Mouse (Mus musculus): ENCODE measurements around the gene Nxph1. TPM values are rescaled to one million over a fixed set of nuclear protein-coding genes. Genes with fewer than 3 reads are reported as not detected.

Gene Nxph1
- total RNA-seq, 2 experiments from 2014 or later = not detected

DNA sequence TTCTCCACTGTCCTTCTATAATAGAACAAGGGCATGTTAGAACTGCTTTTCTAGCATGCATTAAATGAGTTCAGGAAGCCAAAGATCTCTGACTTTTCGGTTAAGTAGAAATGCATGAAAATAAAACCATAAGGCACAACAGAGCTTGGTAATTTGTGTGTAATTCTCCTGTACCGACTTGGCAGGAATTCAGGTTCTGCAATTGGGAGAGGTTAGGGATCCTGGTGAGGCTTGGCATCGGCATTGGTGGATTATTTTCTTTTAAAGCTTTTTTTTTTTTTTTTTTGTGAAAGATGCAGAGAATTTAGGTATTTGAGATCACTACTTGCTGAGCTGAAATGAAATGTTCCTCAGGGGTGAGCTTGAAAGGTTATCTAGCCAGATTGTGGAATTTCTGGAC, 135.6 kb downstream of the Nxph1 start:
- ATAC-seq (replicated peaks; ENCODE audit: low FRiP score, poor library complexity, severe bottlenecking) = no peak

GRCm38 (mm10) chr6:9097345-9097744, 149.1 kb downstream of the Nxph1 start:
- ATAC-seq (replicated peaks; ENCODE audit: low FRiP score, poor library complexity, severe bottlenecking) = no peak

DNA sequence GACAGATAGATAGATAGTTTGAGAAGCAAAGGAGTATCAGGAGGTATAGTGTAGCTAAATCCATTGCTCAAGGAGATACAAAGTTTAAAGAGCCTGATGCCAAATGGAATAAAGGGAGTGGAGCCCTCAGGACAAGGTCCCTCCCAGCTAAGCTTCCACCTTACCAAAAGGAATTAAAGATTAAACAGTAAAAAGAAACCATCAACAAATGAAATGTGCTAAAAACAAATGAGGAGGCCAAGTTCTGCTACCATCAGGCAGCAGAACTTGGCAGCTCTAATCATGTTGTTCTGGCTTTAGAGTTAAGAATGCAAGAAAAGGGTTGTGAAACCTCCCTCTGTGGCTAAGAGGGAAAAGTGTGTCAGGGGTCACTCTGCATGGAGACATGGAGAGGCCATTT, 159.1 kb downstream of the Nxph1 start:
- ATAC-seq (replicated peaks; ENCODE audit: low FRiP score, poor library complexity, severe bottlenecking) = no peak

GRCm38 (mm10) chr6:9119136-9119535, 170.9 kb downstream of the Nxph1 start:
- no peak for ATAC-seq (replicated peaks; ENCODE audit: low FRiP score, poor library complexity, severe bottlenecking)

GRCm38 (mm10) chr6:9124321-9124914, 176.2 kb downstream of the Nxph1 start:
- no peak for ATAC-seq (replicated peaks; ENCODE audit: low FRiP score, poor library complexity, severe bottlenecking)

DNA sequence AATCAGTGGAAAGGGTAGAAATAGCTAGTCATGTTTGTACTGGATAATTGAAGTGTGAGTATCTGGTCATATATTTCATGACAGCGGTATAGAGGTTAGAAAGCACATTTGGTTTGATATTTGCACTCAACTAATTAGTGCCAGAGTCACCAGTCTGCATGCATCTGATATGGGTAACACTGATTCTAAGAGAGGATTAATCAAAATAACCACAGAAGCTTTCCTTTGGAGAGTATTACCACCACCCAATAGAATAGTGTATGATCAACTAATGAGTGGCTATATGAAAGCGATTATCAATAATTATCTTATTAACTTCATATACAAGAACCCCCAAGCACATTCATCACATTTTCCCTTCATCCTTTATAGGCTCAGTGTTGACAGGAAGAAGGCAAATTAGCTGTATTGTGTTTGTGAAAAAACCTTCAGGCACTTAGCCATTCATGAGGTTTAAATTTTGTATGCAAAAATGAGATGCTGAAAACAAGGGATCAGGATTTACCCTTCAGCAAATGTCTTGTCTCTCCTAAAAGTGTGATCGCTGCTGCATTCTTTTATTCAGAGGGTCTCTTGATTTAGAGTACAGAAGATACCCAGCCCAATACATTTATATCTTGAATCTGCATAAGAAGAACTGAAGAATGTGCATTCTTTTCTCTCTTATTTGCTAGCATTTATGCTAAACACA, 185.5 kb downstream of the Nxph1 start:
- no peak for ATAC-seq (replicated peaks; ENCODE audit: low FRiP score, poor library complexity, severe bottlenecking)

GRCm38 (mm10) chr6:9147966-9148365, 199.7 kb downstream of the Nxph1 start:
- ATAC-seq (replicated peaks; ENCODE audit: low FRiP score, poor library complexity, severe bottlenecking) = no peak

DNA sequence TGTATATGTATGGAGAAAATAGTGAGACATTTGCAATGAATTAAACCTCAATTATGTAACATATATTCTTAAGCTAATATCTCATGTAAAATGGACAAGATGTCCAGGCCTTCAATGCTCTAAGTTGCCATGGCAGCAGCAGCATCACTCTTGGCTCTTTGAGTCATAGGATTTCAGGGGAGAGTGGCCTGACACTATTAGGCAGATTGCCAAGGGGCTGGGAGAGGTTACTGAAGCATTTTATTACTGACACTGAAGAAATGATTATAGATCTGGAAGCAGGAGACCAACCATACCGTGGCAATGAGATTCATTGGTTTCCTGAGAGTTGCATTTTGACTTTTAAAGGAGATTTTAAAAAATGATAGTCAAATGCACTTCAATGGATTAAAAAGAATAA, 201.6 kb downstream of the Nxph1 start:
- ATAC-seq (replicated peaks; ENCODE audit: low FRiP score, poor library complexity, severe bottlenecking) = no peak

GRCm38 (mm10) chr6:9159191-9159590, 211.0 kb downstream of the Nxph1 start:
- ATAC-seq (replicated peaks; ENCODE audit: low FRiP score, poor library complexity, severe bottlenecking) = no peak

DNA sequence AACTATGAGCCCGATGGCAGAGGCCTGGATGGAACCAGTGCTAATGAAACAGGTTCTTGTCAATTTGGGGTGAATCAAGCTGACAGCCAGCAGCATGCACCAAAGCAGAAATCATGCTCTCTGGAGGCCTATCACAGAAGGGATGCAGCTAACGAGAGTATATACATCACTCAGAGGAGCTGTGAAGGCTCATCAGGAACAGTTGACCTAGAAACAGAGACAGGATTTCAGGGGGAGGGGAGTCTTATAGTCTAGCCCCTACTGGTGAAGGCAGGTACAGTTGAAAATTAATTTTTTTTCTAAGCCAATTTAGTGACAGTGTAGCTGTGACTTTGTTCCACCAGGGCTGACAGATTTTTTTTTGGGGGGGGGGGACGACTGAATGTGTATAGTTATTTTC, 234.2 kb downstream of the Nxph1 start:
- ATAC-seq (replicated peaks; ENCODE audit: low FRiP score, poor library complexity, severe bottlenecking) = no peak

- no peak for ATAC-seq (replicated peaks; ENCODE audit: low FRiP score, poor library complexity, severe bottlenecking)
Observed at GRCm38 (mm10) chr6:9210730-9211129, 262.5 kb downstream of the Nxph1 start.

DNA sequence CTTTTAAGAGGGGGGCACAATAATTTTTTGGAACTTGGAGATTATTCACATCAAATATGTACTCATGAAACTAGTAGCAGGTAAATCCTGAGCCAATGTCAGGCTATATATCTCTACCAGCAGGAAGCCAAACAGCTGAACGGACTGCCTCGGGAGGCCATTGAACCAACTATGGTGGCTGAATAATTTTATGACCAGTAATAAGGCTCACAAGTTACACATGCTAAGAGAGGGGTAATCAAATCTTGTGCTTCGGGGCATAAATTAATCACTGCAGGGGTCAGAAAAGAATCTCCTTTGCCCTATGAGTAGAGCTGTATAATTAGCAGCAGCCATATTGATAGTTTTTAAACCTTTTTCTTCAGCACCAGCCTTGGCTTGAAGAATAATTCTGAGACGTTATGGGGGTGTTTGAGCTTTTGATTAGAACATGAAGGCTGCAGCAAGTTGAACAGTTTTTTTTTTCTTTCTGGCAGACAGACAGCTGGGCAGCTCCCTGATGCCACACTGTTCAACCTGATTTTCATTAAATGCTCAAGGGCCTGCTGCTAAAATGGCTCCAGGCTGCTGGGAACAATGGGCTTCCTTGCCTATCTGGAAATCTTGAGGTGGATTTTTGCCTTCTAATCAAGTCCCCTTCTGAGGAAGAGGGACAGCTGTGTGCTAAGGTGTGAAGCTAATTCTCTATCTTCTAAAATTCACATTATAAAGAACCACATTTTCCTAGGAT, 272.7 kb downstream of the Nxph1 start:
- no peak for ATAC-seq (replicated peaks; ENCODE audit: low FRiP score, poor library complexity, severe bottlenecking)

GRCm38 (mm10) chr6:9234802-9235201, 286.6 kb downstream of the Nxph1 start:
- ATAC-seq (replicated peaks; ENCODE audit: low FRiP score, poor library complexity, severe bottlenecking) = no peak

DNA sequence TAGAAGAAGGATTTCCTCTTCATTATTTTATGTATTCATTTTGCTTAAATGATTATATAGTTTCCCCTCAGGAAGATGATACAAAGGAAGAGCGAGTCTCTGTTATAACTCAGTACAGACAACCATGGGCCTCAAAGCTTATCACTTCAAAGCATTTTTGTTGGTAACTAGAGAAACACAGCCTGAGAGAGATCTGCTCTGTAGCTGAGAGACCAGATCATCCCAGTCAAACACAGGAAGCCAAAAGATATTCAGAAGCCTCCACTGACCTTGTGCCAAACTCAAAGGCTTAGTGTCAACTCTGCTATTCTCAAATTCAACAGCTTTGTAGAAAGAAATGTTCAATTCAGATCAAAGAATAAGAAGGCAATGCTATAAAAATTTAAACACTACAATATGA, 319.8 kb downstream of the Nxph1 start:
- no peak for ATAC-seq (replicated peaks; ENCODE audit: low FRiP score, poor library complexity, severe bottlenecking)

Other genes starting within 250 kb of the Nxph1 start
- 11.9 and 21.8 TPM in 2 replicates for gene Ica1, start 169.9 kb upstream of the Nxph1 start, total RNA-seq (2015; ENCODE audit: low replicate concordance)
- gene Ica1, start 169.9 kb upstream of the Nxph1 start, total RNA-seq (2017; ENCODE audit: low replicate concordance) = 4.4 and 8.9 TPM in 2 replicates

All from erythroid progenitor cell, adult 5-6 weeks (primary cell).